Mouse (Mus musculus) cerebellum, postnatal 4 days (tissue): ENCODE data around the gene Ankrd13a.
"Not testable (repeated sequence)": the region's sequence is repeated elsewhere in the genome, so short reads cannot be mapped to it uniquely, and the experiment has no call there.

Experiments
- DNase-seq, 2 experiments: peaks; one replicate each; pipeline ENCODE4 v3.0.0; 2022; ENCODE audit warnings: low spot score in 2 of 2, mixed read lengths in 1 of 2

Ankrd13a gene

GRCm38 (mm10) chr5:114829740-114830139, 55.3 kb downstream of the Ankrd13a start:
- DNase-seq: no peak

- DNase-seq: no peak
Observed at GRCm38 (mm10) chr5:114836886-114837285, 62.4 kb downstream of the Ankrd13a start.

GRCm38 (mm10) chr5:114840481-114840880, 66.0 kb downstream of the Ankrd13a start:
- DNase-seq: not testable (repeated sequence)

GRCm38 (mm10) chr5:114842155-114842554, 67.7 kb downstream of the Ankrd13a start:
- DNase-seq: not testable (repeated sequence)

- no peak for DNase-seq
Observed at GRCm38 (mm10) chr5:114842674-114843073, 68.2 kb downstream of the Ankrd13a start.

- not testable (repeated sequence) for DNase-seq
Observed at GRCm38 (mm10) chr5:114844371-114844770, 69.9 kb downstream of the Ankrd13a start.

GRCm38 (mm10) chr5:114851565-114852236, 77.2 kb downstream of the Ankrd13a start:
- DNase-seq: no peak

GRCm38 (mm10) chr5:114853364-114853763, 78.9 kb downstream of the Ankrd13a start, which contains the start of gene 4930519G04Rik:
Gene 4930519G04Rik, plus strand, starts transcription at chr5:114853664.
- not testable (repeated sequence) for DNase-seq
